8 mouse cellular contexts compared by ENCODE assay signal in genomic region chr7:90301942-90302646, GRCm38 (mm10). TPM values are rescaled to one million over a fixed set of nuclear protein-coding genes. Genes with fewer than 3 reads are reported as not detected.
DNase-seq lines count a peak whose midpoint lies in the region; ATAC-seq and TF ChIP-seq lines count a peak whose summit lies in the region.

Gene Sytl2, plus strand, starts transcription at chr7:90302252.

- peaks cover 2% of the 10 kb centered on the region; the same call in 1 of the 2 replicates for H3K4me1 ChIP-seq in erythroblast, embryonic 14.5 days (ENCODE audit: control insufficient read depth)
- no peaks in the 10 kb centered on the region for H3K4me1 ChIP-seq in heart, adult 2 months (ENCODE audit: control insufficient read depth, insufficient read depth, low read length)
- peaks cover 2% of the 10 kb centered on the region for H3K4me1 ChIP-seq in kidney, adult 2 months (ENCODE audit: control insufficient read depth, insufficient read depth, low read length)
- H3K4me1 ChIP-seq in liver, adult 2 months (ENCODE audit: control insufficient read depth, insufficient read depth, low read length) = peaks cover 2% of the 10 kb centered on the region; the same call in 1 of the 2 replicates

- 2% methylated on average over 43 of the region's 43 CpGs for WGBS in heart, adult 2 months
- WGBS in kidney, adult 2 months = 2% methylated on average over 42 of the region's 43 CpGs
- WGBS in liver, adult 2 months = 1% methylated on average over 43 of the region's 43 CpGs

- intact Hi-C loops in heart, adult 2 months (cut with DNase I) = loop anchor here (5.0 to 10.0 kb wide), 2 partner anchors 70 to 123 kb away; partner anchors contain the start of gene Ccdc89

- peak within 1 kb of the TSS; percentile 57 for H3K9ac ChIP-seq in heart, adult 2 months (ENCODE audit: low read depth, low read length)
- H3K9ac ChIP-seq in liver, adult 2 months (ENCODE audit: low read depth, low read length) = peak within 1 kb of the TSS; percentile 29

- H3K9me3 ChIP-seq in erythroblast, embryonic 14.5 days (ENCODE audit: control insufficient read depth, low read length) = no peaks in the 10 kb centered on the region; the same call in 1 of the 2 replicates

- H3K36me3 ChIP-seq in erythroblast, embryonic 14.5 days (ENCODE audit: control insufficient read depth) = no peaks in the 10 kb centered on the region
- no peaks in the 10 kb centered on the region for H3K36me3 ChIP-seq in heart, adult 2 months (ENCODE audit: control insufficient read depth, insufficient read depth, low read length)
- no peaks in the 10 kb centered on the region for H3K36me3 ChIP-seq in kidney, adult 2 months (ENCODE audit: control insufficient read depth, insufficient read depth, low read length)
- no peaks in the 10 kb centered on the region for H3K36me3 ChIP-seq in liver, adult 2 months (ENCODE audit: control insufficient read depth, insufficient read depth, low read length)

- TF ChIP-seq POLR2A in heart, adult 2 months (IDR thresholded peaks at IDR 0.05; ENCODE audit: insufficient read depth, low read depth, low read length) = no peak
- no peak for TF ChIP-seq POLR2A in kidney, adult 2 months (IDR thresholded peaks at IDR 0.05; ENCODE audit: low read depth, low read length)
- TF ChIP-seq POLR2A in liver, adult 2 months (IDR thresholded peaks at IDR 0.05; ENCODE audit: extremely low read depth, insufficient read depth, low read length) = no peak

- H3K27ac ChIP-seq in heart, adult 2 months = no peak within 1 kb of the TSS
- H3K27ac ChIP-seq in kidney, adult 2 months (ENCODE audit: insufficient read depth, low read depth, low read length) = 0 out of 2 replicates have a peak within 1 kb of the TSS, but pooled peaks have one; percentile 11
- no peak within 1 kb of the TSS for H3K27ac ChIP-seq in liver, adult 2 months (replicated peaks; ENCODE audit: insufficient read depth, low read depth, low read length)

- H3K27me3 ChIP-seq in erythroblast, embryonic 14.5 days (ENCODE audit: control insufficient read depth) = peaks cover 58% of the 10 kb centered on the region
- H3K27me3 ChIP-seq in heart, adult 2 months (ENCODE audit: control insufficient read depth, insufficient read depth, low read length) = 0 out of 2 replicates have a peak, but pooled peaks cover 2% of the 10 kb centered on the region
- H3K27me3 ChIP-seq in kidney, adult 2 months (replicated peaks; ENCODE audit: control insufficient read depth, insufficient read depth, low read length) = no peaks in the 10 kb centered on the region; the same call in 1 of the 2 replicates
- peaks cover 10% of the 10 kb centered on the region; the same call in 1 of the 2 replicates for H3K27me3 ChIP-seq in liver, adult 2 months (ENCODE audit: control insufficient read depth, insufficient read depth, low read length)

- peak within 1 kb of the TSS; percentile 9 for H3K4me3 ChIP-seq in erythroblast, embryonic 14.5 days (replicated peaks)
- peak within 1 kb of the TSS; percentile 52 for H3K4me3 ChIP-seq in heart, adult 2 months
- peak within 1 kb of the TSS; percentile 46 for H3K4me3 ChIP-seq in kidney, adult 2 months (ENCODE audit: insufficient read depth, low read depth, low read length)
- peak within 1 kb of the TSS; percentile 48 for H3K4me3 ChIP-seq in liver, adult 2 months (ENCODE audit: insufficient read depth, low read depth, low read length)

- no peak for TF ChIP-seq EP300 in heart, adult 2 months (IDR thresholded peaks at IDR 0.05; ENCODE audit: insufficient read depth, low read depth, low read length)

- TF ChIP-seq CTCF in heart, adult 2 months (IDR thresholded peaks at IDR 0.05) = 0 out of 2 replicates have a peak, but pooled peaks have one; percentile 25
- no peak for TF ChIP-seq CTCF in kidney, adult 2 months (conservative IDR thresholded peaks at IDR 0.05; ENCODE audit: insufficient read depth, insufficient read length, low read depth, low read length)
- no peak for TF ChIP-seq CTCF in liver, adult 2 months (IDR thresholded peaks at IDR 0.05; ENCODE audit: low read depth, low read length)

- no peak for ATAC-seq in erythroblast, adult 5-6 weeks (replicated peaks; ENCODE audit: low FRiP score, poor library complexity, severe bottlenecking)
- ATAC-seq in monocyte, adult 5-6 weeks (replicated peaks; ENCODE audit: insufficient number of reproducible peaks, low FRiP score, low TSS enrichment, poor library complexity, severe bottlenecking) = no peak

- peak; percentile 59 for DNase-seq in embryo, embryonic 10.5 days (ENCODE audit: low spot score)
- peak; percentile 69 to 70 for DNase-seq in heart, adult 2 months
- peak; percentile 78 for DNase-seq in kidney, adult 2 months
- peak; percentile 11 for DNase-seq in liver, adult 2 months (ENCODE audit: extremely low read depth, low read depth, low spot score)
- peak; percentile 41 to 80 for DNase-seq in spleen, postnatal 4 days (ENCODE audit: low spot score in 2 of 2)

- H3K79me2 ChIP-seq in heart, adult 2 months (replicated peaks; ENCODE audit: control insufficient read depth, insufficient read depth, low read length) = no peaks in the 10 kb centered on the region
- no peaks in the 10 kb centered on the region for H3K79me2 ChIP-seq in liver, adult 2 months (ENCODE audit: control insufficient read depth, insufficient read depth, low read length)

RNA-seq across cellular contexts. Expression of gene Sytl2, which starts in this region (rescaled TPM):
- 0.06 TPM in 1 of 2 replicates, not detected in the other for polyA plus RNA-seq in erythroblast, embryonic 14.5 days (2012)
- total RNA-seq in erythroblast, adult 5-6 weeks (2015; ENCODE audit: low replicate concordance) = 0.38 and 0.63 TPM in 2 replicates
- total RNA-seq in erythroblast, adult 5-6 weeks (2017; ENCODE audit: low replicate concordance) = 1.5 and 2.1 TPM in 2 replicates
- total RNA-seq in heart, adult 2 months (2021) = 1 to 10 TPM; 2.1 to 3.8 TPM
- polyA plus RNA-seq in heart, adult 2 months (2012; rRNA removed) = 3.3 and 4.1 TPM in 2 replicates
- 9.0 and 9.6 TPM in 2 replicates for polyA plus RNA-seq in kidney, adult 2 months (2012; rRNA removed)
- total RNA-seq in liver, adult 2 months (2014; rRNA removed) = 0.74 and 1.3 TPM in 2 replicates
- polyA plus RNA-seq in liver, adult 2 months (2012; rRNA removed) = 0.47 and 0.53 TPM in 2 replicates
- total RNA-seq in monocyte, adult 5-6 weeks (2017) = 36.5 to 148 TPM (median 38.1 TPM) in 3 replicates

Comparison
In these comparisons a context has a peak if more than half of its experiments do, and no peak if none do; other contexts are left out.
1. DNase-seq: peak in every context shown above with its lines; median percentile 78 in kidney, adult 2 months; 70 in heart, adult 2 months; 60 in spleen, postnatal 4 days; 59 in embryo, embryonic 10.5 days; 11 in liver, adult 2 months.